Mouse (Mus musculus) heart, embryonic 16.5 days (tissue): ENCODE measurements around the gene Slirp. TPM values are rescaled to one million over a fixed set of nuclear protein-coding genes. Genes with fewer than 3 reads are reported as not detected.
A peak's percentile ranks its signal among the peaks of the same experiment; 100 is the strongest.

Experiments
- ATAC-seq: fragments of 200-750 bp; cut with Nextera tagmentation; replicated peaks from 2 replicates; pipeline ENCODE4 v1.8.0; 2017; ENCODE audit warnings: moderate number of reproducible peaks; ENCODE audit not compliant: insufficient read depth, low FRiP score; ENCODE audit errors: extremely low read depth
- H3K27ac ChIP-seq: fragments of 300-500 bp; sonication (generic); 2 replicates; pipeline ENCODE4 v1.5.1; 2014; ENCODE audit warnings: mild to moderate bottlenecking, low read length, control low read depth, moderate library complexity
- H3K27me3 ChIP-seq: fragments of 300-500 bp; sonication (generic); 2 replicates; pipeline ENCODE4 v1.6.1; 2014; ENCODE audit warnings: low read length, mixed read lengths; ENCODE audit not compliant: control insufficient read depth, insufficient read depth
- H3K36me3 ChIP-seq: fragments of 300-500 bp; sonication (generic); 2 replicates; pipeline ENCODE4 v1.6.1; 2014; ENCODE audit not compliant: control insufficient read depth, insufficient read depth
- H3K4me1 ChIP-seq: fragments of 300-500 bp; sonication (generic); 2 replicates; pipeline ENCODE4 v1.6.1; 2014; ENCODE audit warnings: low read length, mixed read lengths; ENCODE audit not compliant: control insufficient read depth, insufficient read depth
- H3K4me2 ChIP-seq: fragments of 300-500 bp; sonication (generic); 2 replicates; pipeline ENCODE4 v1.6.1; 2014; ENCODE audit warnings: low read depth, mild to moderate bottlenecking, control low read depth, low read length
- H3K4me3 ChIP-seq: fragments of 300-500 bp; sonication (generic); 2 replicates; pipeline ENCODE4 v1.5.1; 2014; ENCODE audit warnings: mild to moderate bottlenecking, control low read depth, low read length
- H3K9ac ChIP-seq: fragments of 300-500 bp; sonication (generic); 2 replicates; pipeline ENCODE4 v1.6.1; 2014; ENCODE audit warnings: low read length, control low read depth
- H3K9me3 ChIP-seq: fragments of 300-500 bp; sonication (generic); replicated peaks from 2 replicates; pipeline ENCODE4 v1.6.1; 2016; ENCODE audit warnings: low read length; ENCODE audit not compliant: control insufficient read depth
- WGBS: fragments of 180-500 bp; shearing (Covaris S2); extraction: QIAGEN DNeasy Blood & Tissue Kit; methylation state at CpG from one replicate; pipeline ENCODE4 v1.1.7; 2014; 5-methylcytosine and 5-hydroxymethylcytosine counted together
- polyA plus RNA-seq: library from polyadenylated mRNA; unstranded; fragments of >200 nt; fragmentation: Nextera tagmentation; extraction: Ambion mirVana; gene quantifications from 2 replicates; pipeline ENCODE4 v1.2.1, GENCODE M21; 2015

Gene Slirp
- polyA plus RNA-seq, 1 experiment from 2014 or later: 223 TPM

GRCm38 (mm10) chr12:87424516-87424915 lies 19.2 kb upstream of the Slirp start:
- H3K4me3 ChIP-seq: no peak overlapping the region
- H3K27me3 ChIP-seq: no peaks in the 10 kb centered on the region
- H3K9ac ChIP-seq: no peak overlapping the region
- H3K36me3 ChIP-seq: peaks cover 46% of the 10 kb centered on the region
- H3K4me2 ChIP-seq: no peak overlapping the region
- WGBS: 37% methylated on average over 3 of the region's 3 CpGs
- H3K4me1 ChIP-seq: peaks cover 3% of the 10 kb centered on the region; the same call in 1 of the 2 replicates
- no peak for ATAC-seq
- H3K27ac ChIP-seq: no peak overlapping the region
- no peaks in the 10 kb centered on the region for H3K9me3 ChIP-seq

GRCm38 (mm10) chr12:87426354-87427031 lies 17.2 kb upstream of the Slirp start:
- no peaks in the 10 kb centered on the region for H3K4me1 ChIP-seq
- no peaks in the 10 kb centered on the region for H3K27me3 ChIP-seq
- H3K4me2 ChIP-seq: no peak overlapping the region
- H3K9ac ChIP-seq: no peak overlapping the region
- no peak overlapping the region for H3K4me3 ChIP-seq
- no peak overlapping the region for H3K27ac ChIP-seq
- 92% methylated on average over 5 of the region's 5 CpGs for WGBS
- no peaks in the 10 kb centered on the region for H3K9me3 ChIP-seq
- H3K36me3 ChIP-seq: peaks cover 66% of the 10 kb centered on the region
- no peak for ATAC-seq

GRCm38 (mm10) chr12:87428295-87428694 lies 15.4 kb upstream of the Slirp start:
- Histone ChIP-seq H3K36me3 (peaks cover 72% of the 10 kb centered on the region), H3K4me3 (no peak overlapping the region), H3K27me3 (no peaks in the 10 kb centered on the region), H3K4me1 (no peaks in the 10 kb centered on the region), H3K9me3 (no peaks in the 10 kb centered on the region), H3K27ac (no peak overlapping the region), H3K4me2 (no peak overlapping the region), H3K9ac (no peak overlapping the region)
- no peak for ATAC-seq
- WGBS: 91% methylated on average over 2 of the region's 2 CpGs

GRCm38 (mm10) chr12:87428885-87429284 lies 14.8 kb upstream of the Slirp start:
- Histone ChIP-seq H3K9me3 (no peaks in the 10 kb centered on the region), H3K27ac (no peak overlapping the region), H3K9ac (no peak overlapping the region), H3K4me3 (no peak overlapping the region), H3K4me1 (no peaks in the 10 kb centered on the region), H3K27me3 (no peaks in the 10 kb centered on the region), H3K36me3 (peaks cover 75% of the 10 kb centered on the region), H3K4me2 (no peak overlapping the region)
- no peak for ATAC-seq
- 80% methylated on average over 8 of the region's 8 CpGs for WGBS

- Histone ChIP-seq H3K27me3 (no peaks in the 10 kb centered on the region), H3K9me3 (no peaks in the 10 kb centered on the region), H3K4me1 (peaks cover 14% of the 10 kb centered on the region), H3K4me2 (peak overlapping the region; percentile 95), H3K36me3 (peaks cover 39% of the 10 kb centered on the region), H3K27ac (peak overlapping the region; percentile 92), H3K4me3 (peak overlapping the region; percentile 77), H3K9ac (peak overlapping the region; percentile 84)
- ATAC-seq: no peak
- WGBS: 16% methylated on average over 12 of the region's 12 CpGs
Measured at GRCm38 (mm10) chr12:87442177-87443114, 1.2 kb upstream of the Slirp start.

GRCm38 (mm10) chr12:87443115-87443699 lies 489 bp upstream of the Slirp start:
- under 1% methylated on average over 33 of the region's 33 CpGs for WGBS
- ATAC-seq: peak; percentile 78
- peaks cover 38% of the 10 kb centered on the region for H3K36me3 ChIP-seq

GRCm38 (mm10) chr12:87444211-87444610 lies 515 bp downstream of the Slirp start:
- no peak for ATAC-seq
- peak overlapping the region; percentile 95 for H3K4me2 ChIP-seq
- H3K4me1 ChIP-seq: peaks cover 14% of the 10 kb centered on the region
- WGBS: 2% methylated on average over 16 of the region's 16 CpGs
- no peak overlapping the region for H3K27ac ChIP-seq
- H3K9me3 ChIP-seq: no peaks in the 10 kb centered on the region
- H3K36me3 ChIP-seq: peaks cover 36% of the 10 kb centered on the region
- H3K4me3 ChIP-seq: peak overlapping the region; percentile 77
- H3K9ac ChIP-seq: peak overlapping the region; percentile 84
- no peaks in the 10 kb centered on the region for H3K27me3 ChIP-seq

More at GRCm38 (mm10) chr12:87443115-87443699, 489 bp upstream of the Slirp start:
- peak overlapping the region; percentile 92 for H3K27ac ChIP-seq
- peak overlapping the region; percentile 77 for H3K4me3 ChIP-seq
- no peaks in the 10 kb centered on the region for H3K27me3 ChIP-seq
- peak overlapping the region; percentile 84 for H3K9ac ChIP-seq
- H3K9me3 ChIP-seq: no peaks in the 10 kb centered on the region
- H3K4me2 ChIP-seq: peak overlapping the region; percentile 95
- peaks cover 14% of the 10 kb centered on the region for H3K4me1 ChIP-seq

- Histone ChIP-seq H3K4me3 (no peak overlapping the region), H3K36me3 (peaks cover 65% of the 10 kb centered on the region), H3K4me1 (peaks cover 2% of the 10 kb centered on the region; the same call in 1 of the 2 replicates), H3K27ac (no peak overlapping the region), H3K9me3 (no peaks in the 10 kb centered on the region), H3K4me2 (no peak overlapping the region), H3K27me3 (no peaks in the 10 kb centered on the region), H3K9ac (no peak overlapping the region)
- ATAC-seq: no peak
- 85% methylated on average over 9 of the region's 9 CpGs for WGBS
Measured at GRCm38 (mm10) chr12:87449456-87449855, 5.8 kb downstream of the Slirp start.
